Mouse (Mus musculus) gastrocnemius, postnatal 36 days (tissue): ENCODE measurements around the gene Clip1. TPM values are rescaled to one million over a fixed set of nuclear protein-coding genes. Genes with fewer than 3 reads are reported as not detected.
A peak's percentile ranks its signal among the peaks of the same experiment; 100 is the strongest.

Experiments used
- DNase-seq, 2 experiments: peaks; one replicate each; pipeline ENCODE4 v3.0.0; 2022
- intact Hi-C: fragments of 180-260 bp; cut with DNase I; formaldehyde crosslinking; loops from one replicate; pipeline ENCODE4 v1.15.1; 2025
- total RNA-seq, 2 experiments: library from RNA; stranded (reverse); gene quantifications; 2 replicates each; pipeline ENCODE4 v1.2.3; 2021

Gene Clip1
- total RNA-seq, 2 experiments from 2014 or later: 264 to 276 TPM

DNA sequence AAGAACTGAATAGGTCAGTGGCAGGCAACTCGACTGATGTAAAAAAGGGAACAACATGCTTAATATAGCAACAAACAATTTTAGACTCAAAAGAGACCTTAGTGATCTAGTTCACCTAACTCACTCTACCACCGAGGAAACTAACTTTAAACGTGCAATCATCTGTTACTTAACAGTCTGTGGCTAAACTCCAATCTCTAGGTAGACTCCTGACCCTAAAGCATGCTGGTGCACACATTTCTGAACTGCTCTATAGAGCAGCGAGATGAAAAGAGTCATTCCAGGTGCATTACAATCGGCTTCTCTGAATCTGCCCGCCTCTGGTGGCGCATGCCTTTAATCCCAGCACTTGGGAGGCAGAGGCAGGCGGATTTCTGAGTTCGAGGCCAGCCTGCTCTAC, 8.7 kb downstream of the Clip1 start:
- intact Hi-C loops: no loop called here
- no peak for DNase-seq

DNA sequence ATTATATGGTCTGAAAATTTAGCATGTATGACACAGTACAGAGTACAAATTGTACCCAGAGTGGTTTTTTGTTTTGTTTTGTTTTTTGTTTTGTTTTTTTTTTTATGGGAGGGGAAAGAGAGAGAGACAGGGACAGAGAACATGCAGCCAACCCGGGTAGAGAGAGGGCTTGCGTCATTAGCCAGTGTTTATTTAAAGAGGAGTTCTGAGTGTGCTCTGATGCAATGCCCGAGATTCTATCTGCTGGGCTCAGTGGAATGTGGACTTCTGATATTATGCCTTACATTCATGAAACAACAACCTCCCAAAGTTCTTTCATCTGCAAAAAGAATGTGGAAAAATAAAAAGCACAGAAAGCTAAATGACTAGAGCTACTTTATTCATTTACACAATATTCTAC, 9.2 kb downstream of the Clip1 start:
- DNase-seq: no peak
- intact Hi-C loops: no loop called here

DNA sequence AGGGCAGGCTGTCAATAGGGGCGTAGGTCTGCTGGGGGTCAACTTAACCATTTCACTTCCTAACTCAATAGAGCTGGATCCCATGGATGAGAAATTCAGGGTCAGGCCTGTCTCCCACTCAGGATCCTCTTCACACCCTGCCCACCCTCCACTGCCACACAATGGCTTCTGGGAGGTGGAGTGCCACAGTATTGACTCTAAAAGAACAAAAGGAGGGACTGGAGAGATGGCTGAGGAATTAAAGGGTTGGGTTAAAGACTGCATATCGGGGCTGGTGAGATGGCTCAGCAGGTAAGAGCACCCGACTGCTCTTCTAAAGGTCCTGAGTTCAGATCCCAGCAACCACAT, 13.0 kb downstream of the Clip1 start:
- DNase-seq: no peak
- intact Hi-C loops: no loop called here

DNA sequence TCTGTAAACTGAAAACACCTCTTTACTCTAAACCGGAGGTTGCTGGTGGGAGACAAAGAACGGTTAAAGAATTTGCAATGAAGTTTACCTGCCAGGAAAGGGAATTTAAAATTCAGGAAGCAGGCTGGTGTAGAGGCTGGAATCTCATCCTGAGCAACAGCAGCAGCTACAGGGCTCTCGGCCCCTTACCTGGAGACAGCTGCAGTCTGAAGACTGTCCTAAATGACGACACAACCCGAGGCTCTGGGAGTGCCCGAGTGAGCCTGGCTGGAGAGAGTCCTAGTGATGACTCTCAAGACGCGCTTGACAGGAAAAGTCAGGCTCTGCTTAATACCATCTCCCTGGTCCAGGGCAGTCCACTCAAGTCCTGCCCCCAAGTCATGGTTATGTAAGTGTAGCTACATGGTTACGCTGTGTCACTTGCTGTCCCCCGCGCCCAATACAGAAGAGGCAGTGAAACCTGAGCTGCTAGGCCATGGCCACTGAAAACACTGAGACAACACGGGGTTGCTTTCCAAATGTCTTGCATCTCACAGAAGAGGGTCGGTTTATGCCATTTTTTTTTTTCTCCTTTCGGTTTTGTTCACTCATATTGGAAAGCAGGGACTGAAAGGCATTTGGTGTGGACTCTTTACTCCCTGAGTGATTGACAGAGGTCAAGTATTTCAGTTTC, 13.5 kb downstream of the Clip1 start:
- intact Hi-C loops: no loop called here

DNA sequence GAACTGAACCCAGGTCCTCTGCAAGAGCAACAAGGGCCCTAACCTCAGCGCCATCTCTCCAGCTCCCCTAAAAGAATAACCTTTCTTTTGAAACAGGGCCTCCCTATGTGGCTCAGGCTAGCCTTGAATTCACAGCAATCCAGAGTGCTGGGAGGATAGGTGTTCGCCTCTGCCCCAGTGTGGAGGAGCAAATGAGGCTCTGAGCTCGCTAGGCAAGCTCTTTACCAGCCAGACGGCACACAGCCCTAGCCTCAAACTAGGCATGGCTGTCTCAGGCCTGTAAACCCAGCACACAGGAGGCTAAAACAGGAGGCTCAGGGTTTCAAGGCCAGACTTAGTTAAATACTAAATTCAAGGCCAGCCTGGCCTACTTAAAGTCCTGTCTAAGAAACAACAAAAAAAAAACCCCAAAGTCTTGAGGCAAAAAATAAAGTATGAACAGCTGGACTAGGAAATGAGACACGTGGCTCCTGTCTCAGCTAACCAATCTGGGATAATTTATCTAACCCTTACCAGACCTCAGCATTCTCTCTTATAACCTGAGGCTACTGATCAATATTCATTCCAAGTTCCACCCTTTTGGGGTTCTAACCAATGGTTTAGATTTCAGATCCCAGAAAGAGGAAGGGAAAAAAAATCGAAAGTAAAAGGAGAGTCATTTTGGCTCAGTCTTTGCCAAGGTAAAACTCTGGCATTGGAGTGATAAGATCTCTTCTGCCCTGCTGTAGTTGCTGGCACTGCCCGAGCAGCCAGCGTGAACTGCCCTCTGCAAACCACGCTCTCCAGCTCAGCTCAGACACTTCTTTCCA, 14.2 kb downstream of the Clip1 start:
- intact Hi-C loops: no loop called here
- DNase-seq: no peak

More for the DNA sequence above, 13.5 kb downstream of the Clip1 start:
- DNase-seq: peak; percentile 50 to 61

DNA sequence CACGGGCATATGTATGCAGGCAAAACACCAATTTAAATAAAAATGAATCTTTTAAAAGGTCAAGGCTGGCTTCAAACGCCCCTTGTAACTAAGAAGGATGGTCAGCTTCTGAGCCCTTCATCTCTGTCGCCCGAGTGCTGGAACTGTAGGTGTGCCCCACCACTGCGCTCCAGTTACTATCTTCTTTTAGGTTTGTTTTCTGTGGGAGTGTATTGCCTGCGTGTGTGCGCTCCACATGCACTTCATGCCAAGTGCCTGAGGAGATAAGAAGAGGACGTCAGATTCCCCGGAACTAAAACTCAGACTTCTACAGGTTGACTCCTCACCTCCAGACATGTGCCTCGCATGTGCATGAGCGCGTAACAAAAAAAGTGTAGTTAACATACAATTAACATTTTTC, 16.5 kb downstream of the Clip1 start:
- no peak for DNase-seq
- intact Hi-C loops: no loop called here

DNA sequence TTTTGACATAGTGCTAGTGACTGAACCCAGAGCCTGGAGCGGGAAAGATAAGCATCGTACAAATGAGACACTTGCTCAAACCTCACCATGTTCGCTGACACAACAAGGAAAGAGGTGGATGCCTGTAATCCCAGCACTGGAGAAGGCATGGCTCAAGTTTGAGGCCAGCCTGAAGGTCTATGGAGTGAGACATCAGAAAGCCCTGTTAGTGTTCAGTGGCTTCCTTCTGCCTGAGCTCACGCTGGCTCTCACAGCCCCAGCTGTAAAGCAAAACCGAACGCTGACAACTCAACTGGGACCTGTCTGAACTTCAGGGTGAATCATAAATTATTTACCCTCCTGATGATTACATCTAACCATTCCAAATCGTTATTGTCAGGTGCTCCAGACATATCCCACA, 18.5 kb downstream of the Clip1 start:
- DNase-seq: no peak
- intact Hi-C loops: no loop called here

DNA sequence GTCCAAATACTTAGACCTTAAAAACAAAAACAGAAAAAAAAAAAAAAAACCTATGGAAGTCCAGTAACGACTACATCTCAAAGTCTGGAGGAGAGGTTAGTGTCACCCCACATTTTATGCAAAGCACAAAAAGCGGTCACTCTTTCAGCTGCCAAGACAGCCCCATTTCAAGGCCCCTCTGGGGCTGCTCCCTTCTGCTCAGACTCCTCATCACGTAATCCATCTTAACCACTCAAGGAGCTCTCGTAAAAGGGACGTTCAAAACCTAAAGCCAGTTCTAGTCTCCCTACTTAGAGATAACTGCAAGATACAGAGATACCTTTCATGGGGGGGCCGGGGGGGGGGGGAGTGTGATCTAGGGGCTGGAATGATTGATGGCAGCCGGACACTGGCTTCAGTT, 20.1 kb downstream of the Clip1 start:
- intact Hi-C loops: no loop called here

DNA sequence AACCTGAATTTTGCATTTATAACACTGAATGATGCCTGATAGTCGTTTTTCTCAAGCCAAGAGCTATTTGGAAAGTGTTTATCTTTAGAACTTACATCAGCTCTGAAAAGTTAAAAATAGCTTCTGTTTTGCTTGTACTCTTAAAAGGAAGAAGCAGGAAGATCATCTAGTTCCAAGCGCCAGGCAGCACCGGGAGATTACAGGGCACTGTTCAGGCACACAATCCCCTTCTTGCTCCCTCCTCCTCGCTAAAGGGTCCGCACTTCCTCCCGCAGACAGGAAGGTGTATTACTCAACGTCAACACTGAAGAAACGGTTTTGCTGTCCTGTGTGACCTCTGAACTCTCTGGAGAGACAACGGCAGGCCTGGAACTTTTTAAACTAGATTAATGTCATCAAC, 22.4 kb downstream of the Clip1 start:
- intact Hi-C loops: no loop called here
- DNase-seq: peak in 1 of 2 experiments; percentile 22

More for the DNA sequence above, 20.1 kb downstream of the Clip1 start:
- DNase-seq: no peak

DNA sequence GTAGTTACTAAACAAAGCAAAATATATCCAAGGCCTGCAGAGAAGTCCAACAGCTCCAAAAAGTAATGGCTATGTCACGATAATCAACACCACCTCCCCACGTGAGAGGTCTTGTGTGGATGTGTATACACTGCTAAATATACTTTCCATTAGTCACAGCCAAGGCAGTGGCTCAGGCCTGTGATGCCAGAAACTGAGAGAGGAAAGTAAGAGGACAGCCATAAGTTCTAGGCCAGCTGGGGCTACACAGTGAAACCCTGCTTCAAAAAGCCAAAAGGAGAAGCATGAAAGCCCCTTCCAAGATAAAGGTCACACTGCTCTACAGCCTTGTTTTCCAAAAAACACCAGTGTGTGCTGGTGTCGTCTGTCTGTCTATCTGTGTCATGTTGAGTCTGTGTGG, 22.8 kb downstream of the Clip1 start:
- no peak for DNase-seq
- intact Hi-C loops: no loop called here

DNA sequence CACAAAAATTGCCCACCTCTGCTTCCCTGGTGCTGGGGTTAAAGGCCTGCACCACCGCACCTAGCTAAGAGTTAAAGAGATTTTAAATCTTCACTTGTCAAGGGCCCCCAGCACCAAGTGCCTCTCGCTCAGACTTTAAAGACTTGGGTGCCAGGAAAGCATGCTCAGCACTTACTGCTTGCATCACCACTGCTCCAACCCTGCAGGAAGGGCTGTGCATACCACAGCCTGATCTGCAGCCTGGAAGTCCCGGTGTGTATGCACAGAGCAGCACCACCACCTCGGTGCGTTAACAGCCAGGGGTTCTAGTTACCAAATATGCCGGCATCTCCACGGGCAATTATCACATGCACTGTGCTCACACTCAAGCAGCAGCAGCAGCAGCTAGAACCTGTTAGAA, 26.8 kb downstream of the Clip1 start:
- no peak for DNase-seq
- intact Hi-C loops: no loop called here

DNA sequence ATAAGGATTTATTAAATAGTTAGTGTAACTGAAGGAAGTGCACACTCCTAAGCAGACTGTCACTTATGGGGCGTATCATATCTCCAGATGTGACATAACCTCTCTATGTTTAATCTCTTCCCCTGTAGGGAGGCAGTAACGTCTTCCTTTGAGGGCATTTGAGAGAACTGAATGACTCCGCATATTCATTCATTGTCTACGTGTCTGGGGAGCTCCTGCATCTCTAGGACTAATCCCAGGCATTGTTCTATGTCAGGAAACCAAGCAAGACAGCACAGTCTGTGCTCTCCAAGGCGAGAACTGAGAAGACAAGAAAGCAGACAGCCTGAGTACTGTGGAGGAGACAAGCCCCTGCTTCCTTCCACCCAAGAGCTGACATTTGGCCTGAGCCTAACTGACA, 29.5 kb downstream of the Clip1 start:
- DNase-seq: no peak
- intact Hi-C loops: loop anchor here (5.0 kb wide), 1 partner anchor 42 kb away; no protein-coding TSS in a partner anchor

DNA sequence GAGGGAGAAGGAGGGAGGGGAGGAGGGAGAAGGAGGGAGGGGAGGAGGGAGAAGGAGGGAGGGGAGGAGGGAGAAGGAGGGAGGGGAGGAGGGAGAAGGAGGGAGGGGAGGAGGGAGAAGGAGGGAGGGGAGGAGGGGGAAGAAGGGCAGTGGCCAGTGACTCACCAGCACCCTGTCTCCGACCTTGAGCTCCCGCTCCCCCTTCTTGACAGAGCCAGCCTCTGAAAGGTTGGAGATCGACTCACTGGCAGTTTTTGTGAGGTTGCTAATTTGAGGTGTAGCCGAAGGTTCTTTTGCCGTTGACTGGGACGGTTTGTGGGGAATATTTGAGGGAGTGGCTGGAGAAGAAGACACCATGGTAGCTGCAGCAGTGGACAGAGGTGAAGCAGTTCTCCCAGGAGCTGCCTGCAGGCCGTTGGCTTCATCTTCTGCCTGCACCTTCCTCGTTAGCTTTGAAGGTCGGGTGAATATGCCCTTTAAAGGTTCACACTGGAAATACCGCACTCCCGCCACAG, 31.1 kb downstream of the Clip1 start:
- no peak for DNase-seq
- intact Hi-C loops: loop anchor here (5.0 kb wide), 1 partner anchor 44 kb away; no protein-coding TSS in a partner anchor

DNA sequence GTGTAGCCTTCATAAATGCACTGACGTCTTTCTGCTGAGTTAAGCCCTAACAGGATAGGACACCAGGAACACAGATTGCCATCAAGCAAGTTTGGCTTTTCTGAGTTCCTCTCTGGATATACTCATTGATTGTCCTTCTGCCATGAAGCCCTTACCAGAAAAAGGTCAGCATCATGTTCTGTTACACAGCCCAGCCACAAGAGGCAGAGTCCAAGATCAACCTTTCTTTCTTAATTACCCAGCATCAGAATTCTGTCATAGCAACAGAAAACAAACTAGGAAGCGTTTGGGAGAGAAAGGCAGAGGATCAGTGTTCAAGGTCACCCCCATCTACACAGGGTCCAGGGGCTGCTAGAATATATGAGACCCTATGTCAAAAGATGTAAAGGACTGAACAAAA, 33.6 kb downstream of the Clip1 start:
- no peak for DNase-seq
- intact Hi-C loops: loop anchor here (5.0 kb wide), 1 partner anchor 46 kb away; no protein-coding TSS in a partner anchor

DNA sequence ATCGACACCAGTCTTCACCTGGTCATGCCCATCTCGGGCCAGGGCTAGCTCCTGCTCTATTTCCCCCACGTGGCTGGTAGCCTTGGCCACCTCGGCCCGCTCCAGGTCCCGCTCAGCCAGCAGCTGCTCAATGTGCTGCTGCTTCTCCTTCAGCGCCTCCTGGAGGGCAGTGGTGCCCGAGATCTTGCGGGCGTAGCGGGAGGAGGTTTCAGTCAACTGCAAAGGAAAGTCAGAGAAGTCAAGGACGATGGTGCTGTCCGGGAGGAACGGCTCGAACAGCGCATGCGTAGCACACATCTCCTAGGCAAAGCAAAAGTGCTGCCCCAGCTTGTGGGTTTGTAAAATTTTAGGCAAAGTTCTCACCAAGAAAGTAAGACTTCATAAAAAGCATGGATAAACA, 42.0 kb downstream of the Clip1 start:
- intact Hi-C loops: loop anchor here (5.0 kb wide), 1 partner anchor 45 kb away; no protein-coding TSS in a partner anchor
- no peak for DNase-seq

DNA sequence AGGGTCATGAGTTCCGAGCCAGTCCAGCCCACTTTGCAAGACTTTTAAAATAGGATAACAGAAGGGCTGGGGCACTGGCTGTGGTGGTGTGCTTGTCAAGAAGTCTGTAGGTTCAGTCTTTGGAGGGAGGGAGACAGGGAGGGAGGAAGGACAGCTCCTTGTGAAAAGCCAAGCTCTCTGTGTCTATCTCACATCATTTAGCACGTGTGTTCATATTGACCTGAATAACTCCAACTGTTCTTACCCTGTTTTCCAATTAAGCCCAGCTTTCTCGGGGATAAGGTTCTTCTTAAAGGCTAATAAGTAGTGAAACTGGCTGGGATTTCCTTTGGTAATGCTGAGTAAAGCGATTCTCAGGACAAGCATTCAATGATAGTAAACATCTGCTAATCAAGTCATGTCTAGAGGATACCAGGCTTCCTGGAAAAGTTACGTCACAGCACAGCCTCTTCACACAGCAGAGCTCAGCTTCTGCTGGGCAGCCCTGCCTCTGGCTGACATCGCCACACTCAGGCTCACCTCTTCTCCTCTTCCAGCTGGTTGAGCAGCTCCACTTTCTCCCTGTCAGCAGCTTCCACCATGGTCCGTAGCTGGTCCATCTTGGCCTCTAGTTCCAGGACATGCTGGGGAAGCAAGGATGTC, 43.0 kb downstream of the Clip1 start:
- no peak for DNase-seq
- intact Hi-C loops: loop anchor here (5.0 kb wide), 1 partner anchor 46 kb away; no protein-coding TSS in a partner anchor

DNA sequence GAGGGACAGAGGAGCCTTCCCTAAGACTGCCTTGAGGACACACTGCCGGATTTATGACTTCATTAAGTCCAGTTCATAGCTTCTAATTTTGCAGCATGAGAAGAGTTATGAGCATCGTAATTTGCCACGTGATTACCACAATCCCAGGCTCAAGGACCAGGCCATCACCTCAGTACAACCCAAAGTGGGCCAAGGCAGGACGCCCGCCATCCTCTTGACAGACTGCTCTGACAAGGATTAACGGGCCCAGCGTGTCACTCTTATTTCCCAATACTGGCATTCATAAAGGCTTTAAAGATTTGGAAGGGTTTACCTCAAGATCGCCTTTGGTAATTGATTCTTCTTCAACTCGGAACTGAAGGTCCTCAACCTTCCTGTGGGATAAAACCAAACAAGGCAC, 44.2 kb downstream of the Clip1 start:
- no peak for DNase-seq
- intact Hi-C loops: loop anchor here (5.0 kb wide), 1 partner anchor 47 kb away; no protein-coding TSS in a partner anchor

DNA sequence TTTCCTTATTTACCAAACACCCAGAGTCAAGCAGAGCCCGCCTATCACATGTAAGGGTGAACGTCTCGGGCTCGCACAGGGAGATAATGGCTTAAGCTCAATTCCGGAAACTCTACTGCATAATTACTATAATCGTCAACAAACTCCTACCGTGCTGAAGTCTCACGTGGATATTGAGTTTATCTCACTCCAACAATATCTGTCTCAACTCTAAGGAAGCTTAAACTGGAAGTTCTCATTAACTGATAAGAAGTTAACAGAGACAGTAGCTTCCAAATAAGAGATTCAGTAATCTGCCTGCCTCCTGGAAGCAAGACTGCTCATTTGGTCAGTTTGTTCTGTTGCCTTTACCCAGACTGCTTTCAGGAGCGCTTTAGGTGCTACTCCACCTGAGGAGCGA, 53.2 kb downstream of the Clip1 start:
- intact Hi-C loops: no loop called here
- DNase-seq: no peak

DNA sequence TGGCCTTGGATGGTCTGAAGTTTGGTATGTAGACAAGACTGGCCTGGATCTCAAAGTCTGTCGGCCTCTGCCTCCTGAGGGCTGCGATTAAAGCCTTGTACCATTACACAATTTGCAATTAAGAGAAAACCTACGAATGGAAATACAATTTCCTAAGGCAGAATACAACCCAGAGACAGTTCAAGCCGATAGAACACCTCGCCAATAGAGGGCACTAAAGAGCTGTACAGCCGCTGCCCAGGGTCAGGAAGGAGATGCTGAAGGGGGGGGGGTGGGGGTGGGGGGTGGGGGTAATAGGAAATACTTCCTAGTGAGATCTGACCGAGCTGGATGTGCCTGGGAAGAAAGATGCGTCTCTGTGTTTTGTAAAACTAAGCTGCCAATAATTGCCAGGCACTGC, 57.8 kb downstream of the Clip1 start:
- DNase-seq: peak in 1 of 2 experiments; percentile 45
- intact Hi-C loops: loop anchor here (2.0 to 5.0 kb wide), 2 partner anchors 72 to 281 kb away; partner anchors contain the start of gene Denr

DNA sequence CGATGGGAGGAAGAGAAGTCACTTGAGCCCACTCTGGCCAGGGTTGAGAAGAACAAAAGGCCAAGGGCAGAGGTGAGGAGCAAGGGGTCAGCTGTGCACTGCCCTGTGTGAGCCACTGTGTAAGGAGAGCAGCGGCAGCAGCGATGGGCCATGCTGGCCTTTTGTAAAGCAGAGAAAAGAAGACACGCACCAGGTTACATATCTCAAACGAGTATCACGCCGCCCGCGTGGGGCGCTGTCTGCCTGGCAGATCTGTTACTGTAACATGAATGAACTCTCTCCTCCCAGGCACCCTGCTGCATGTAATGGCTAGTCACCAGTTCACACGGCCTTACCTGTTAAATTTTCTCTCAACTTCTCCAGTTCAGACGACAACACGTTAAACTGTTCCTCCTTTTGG, 62.0 kb downstream of the Clip1 start:
- intact Hi-C loops: no loop called here
- DNase-seq: no peak

DNA sequence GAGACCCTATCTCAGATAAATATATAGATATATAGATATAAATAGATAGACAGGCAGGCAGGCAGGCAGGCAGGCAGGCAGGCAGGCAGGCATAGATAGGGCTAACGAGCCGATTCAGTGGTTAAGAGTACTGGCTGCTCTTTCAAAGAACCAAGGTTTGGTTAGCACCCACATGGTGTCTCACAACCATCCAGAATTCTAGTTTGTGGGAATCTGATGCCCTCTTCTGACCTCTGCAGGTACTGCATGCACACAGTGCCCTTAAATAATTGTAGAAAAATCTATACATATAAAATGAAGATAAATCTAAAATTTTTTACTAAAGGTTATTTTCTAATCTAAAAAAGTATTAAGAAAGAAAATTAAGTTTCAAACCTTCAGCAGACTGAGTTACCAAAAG, 65.9 kb downstream of the Clip1 start:
- intact Hi-C loops: no loop called here
- DNase-seq: no peak
